Mouse (Mus musculus) C2C12 (cell line): ENCODE results near the gene Olfr874.

Experiments used
- CTCF ChIP-seq: IDR thresholded peaks from one replicate; pipeline ENCODE4 v1.5.1; 2011; ENCODE audit not compliant: control insufficient read depth, insufficient read depth, insufficient read length
- FOSL1 ChIP-seq: IDR thresholded peaks from one replicate; pipeline ENCODE4 v1.8.0; 2011; ENCODE audit warnings: mild to moderate bottlenecking, low read length; ENCODE audit not compliant: poor library complexity, insufficient read depth, severe bottlenecking
- MAX ChIP-seq: IDR thresholded peaks from one replicate; pipeline ENCODE4 v1.6.1; 2011; ENCODE audit warnings: mild to moderate bottlenecking, control low read depth
- MYOD1 ChIP-seq: IDR thresholded peaks from one replicate; pipeline ENCODE4 v1.6.1; 2011; ENCODE audit warnings: low read depth; ENCODE audit not compliant: control insufficient read depth, insufficient read length
- MYOG ChIP-seq: IDR thresholded peaks from one replicate; pipeline ENCODE4 v1.6.1; 2011; ENCODE audit not compliant: control insufficient read depth, insufficient read length; ENCODE audit errors: extremely low read depth
- USF1 ChIP-seq: IDR thresholded peaks from one replicate; pipeline ENCODE4 v1.6.1; 2011; ENCODE audit warnings: low read depth, mild to moderate bottlenecking, control low read depth, moderate library complexity

DNA sequence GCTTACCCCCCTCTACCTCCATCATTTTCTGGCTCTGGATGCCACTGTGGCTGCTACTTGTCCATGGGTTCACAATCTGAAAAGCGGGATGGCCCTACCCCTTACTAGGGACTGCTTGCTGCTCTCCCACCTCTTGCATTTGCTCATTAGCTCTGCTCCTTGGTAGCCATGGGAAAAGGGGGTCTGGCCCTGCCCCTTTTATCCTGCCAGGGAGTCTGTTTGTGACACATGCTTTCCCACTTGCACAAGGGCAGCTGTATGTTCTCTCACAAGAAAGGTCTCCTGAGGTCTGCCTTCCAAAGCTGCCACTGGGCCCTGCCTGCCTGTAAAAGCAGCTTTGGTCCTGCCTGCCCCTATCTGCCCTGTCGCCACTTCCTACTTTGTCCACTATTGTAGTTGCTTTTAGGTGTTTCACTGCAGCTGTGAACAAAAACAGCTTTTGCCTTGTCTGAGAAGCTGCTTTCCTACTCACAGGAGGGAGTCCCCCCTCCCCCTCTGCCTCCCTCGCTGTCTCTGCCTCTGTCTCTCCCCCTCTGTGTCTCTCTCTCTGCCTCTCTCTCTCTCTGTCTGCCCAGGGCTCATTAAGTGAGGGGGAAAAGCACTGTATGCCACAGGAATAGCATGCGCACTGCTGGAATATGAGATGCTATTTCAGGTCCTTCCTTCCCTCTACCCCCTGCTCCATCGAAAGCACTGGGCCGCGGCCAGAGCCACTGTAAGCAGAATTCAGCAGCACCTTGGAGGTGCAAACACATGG, 5.6 kb downstream of the Olfr874 start:
- TF ChIP-seq CTCF (no peak), MYOD1 (no peak), MAX (no peak), USF1 (no peak), MYOG (no peak), FOSL1 (no peak)
